Mouse (Mus musculus) T-cell, adult 66 days (primary cell): Measurements from ENCODE around the gene Olfr611. TPM values are rescaled to one million over a fixed set of nuclear protein-coding genes. Genes with fewer than 3 reads are reported as not detected.

Experiments used
- total RNA-seq, 2 experiments: library from RNA; stranded (reverse); gene quantifications; 3 replicates in 1 of 2; 4 replicates in 1 of 2; pipeline ENCODE4 v1.2.4; 2023

The Olfr611 gene
- not detected for total RNA-seq

GRCm38 (mm10) chr7:103520746-103521145 lies at the start of gene Olfr611:
TSS of gene Olfr611 (minus strand) at chr7:103520846.

DNA sequence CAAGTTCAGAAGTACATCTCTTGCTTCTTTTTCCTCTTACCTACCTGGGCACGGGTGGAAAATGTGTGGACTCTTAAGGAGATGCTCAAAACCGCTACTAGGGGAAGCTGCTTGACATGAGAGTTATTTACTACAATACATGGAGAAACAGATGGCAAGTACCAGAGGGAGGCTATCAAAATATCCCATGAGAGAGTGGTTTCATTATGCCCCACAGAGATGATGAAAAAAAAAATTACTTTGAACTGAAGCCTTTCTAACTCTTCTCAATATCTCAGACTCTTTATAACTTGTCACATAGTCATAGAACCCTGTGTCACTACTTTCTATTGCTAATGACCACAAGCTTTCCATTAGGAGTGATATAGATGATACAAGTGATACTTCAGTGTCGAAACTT lies 48.4 kb upstream of the Olfr611 start, which contains the start of gene Olfr616:
Gene Olfr616, minus strand, starts transcription at position 101 of the 400 bp plus-strand sequence.

GRCm38 (mm10) chr7:103555779-103556178 lies 35.1 kb upstream of the Olfr611 start, which contains the start of gene Olfr615:
TSS of gene Olfr615 (plus strand) at chr7:103556079.

GRCm38 (mm10) chr7:103547774-103548173 lies 27.1 kb upstream of the Olfr611 start, which contains the start of gene Olfr613:
TSS of gene Olfr613 (plus strand) at chr7:103548074.

DNA sequence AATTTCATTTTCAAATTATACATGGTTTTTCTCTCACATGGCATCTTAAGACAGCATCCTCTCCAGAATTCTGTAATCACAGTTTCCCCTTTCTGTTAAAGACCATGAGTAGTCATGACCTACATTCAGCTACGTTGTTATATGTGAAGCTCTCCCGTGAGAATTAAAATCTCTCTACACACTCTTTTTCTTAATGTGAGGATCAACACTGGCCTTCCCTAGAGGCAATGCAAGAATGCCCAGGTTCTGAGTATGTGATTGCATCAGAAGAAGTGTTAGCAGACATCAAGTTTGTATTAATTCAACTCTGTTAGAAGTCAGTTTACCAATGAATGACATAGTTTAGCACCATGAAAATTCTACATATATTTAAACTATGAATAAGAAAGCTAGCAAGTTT lies 22.0 kb upstream of the Olfr611 start, which contains the start of gene Olfr612:
Gene Olfr612, minus strand, starts transcription at position 101 of the 400 bp plus-strand sequence.

DNA sequence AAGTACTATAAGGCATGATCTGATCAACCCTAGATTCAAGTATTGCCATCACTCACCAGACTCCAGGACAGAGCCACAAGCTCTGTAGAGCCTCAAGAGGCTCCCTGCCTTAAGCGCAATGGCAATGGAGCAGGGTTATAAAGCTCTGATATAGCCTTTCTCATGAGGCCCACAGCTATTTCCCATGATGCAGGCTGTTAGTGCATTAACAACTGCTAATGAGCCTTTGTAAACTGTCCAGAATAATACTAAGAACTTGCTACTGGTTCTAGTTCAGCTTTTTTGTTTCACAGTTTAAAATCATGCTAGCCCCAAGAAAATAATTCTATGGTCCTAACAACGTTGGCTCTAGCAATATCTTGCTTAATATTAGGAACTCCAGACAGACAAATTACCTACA lies 8.6 kb downstream of the Olfr611 start, which contains the start of gene Olfr610:
Gene Olfr610, minus strand, starts transcription at position 101 of the 400 bp plus-strand sequence.

GRCm38 (mm10) chr7:103497962-103498361 lies 22.7 kb downstream of the Olfr611 start, which contains the start of gene Olfr609:
TSS of gene Olfr609 (minus strand) at chr7:103498062.

GRCm38 (mm10) chr7:103469577-103469976 lies 51.1 kb downstream of the Olfr611 start, which contains the start of gene Olfr608:
TSS of gene Olfr608 (plus strand) at chr7:103469877.

Other genes with a start within 250 kb of the Olfr611 start
- gene Olfr596, start 215.2 kb downstream of the Olfr611 start, total RNA-seq, result not detected
- not detected for gene Olfr597, start 204.5 kb downstream of the Olfr611 start, total RNA-seq
- not detected for gene Olfr598, start 197.3 kb downstream of the Olfr611 start, total RNA-seq
- gene Olfr599, start 184.9 kb downstream of the Olfr611 start, total RNA-seq, result not detected
- gene Olfr600, start 171.2 kb downstream of the Olfr611 start, total RNA-seq, result not detected
- gene Olfr601, start 158.2 kb downstream of the Olfr611 start, total RNA-seq, result not detected
- not detected for gene Olfr603, start 134.7 kb downstream of the Olfr611 start, total RNA-seq
- gene Usp17lc, start 105.8 kb downstream of the Olfr611 start, total RNA-seq, result not detected
- not detected for gene Olfr605, start 75.4 kb downstream of the Olfr611 start, total RNA-seq
- not detected for gene Olfr606, start 71.8 kb downstream of the Olfr611 start, total RNA-seq
- gene Olfr607, start 56.7 kb downstream of the Olfr611 start, total RNA-seq, result not detected
- gene Olfr608, start 51.0 kb downstream of the Olfr611 start, total RNA-seq, result not detected
- not detected for gene Olfr609, start 22.8 kb downstream of the Olfr611 start, total RNA-seq
- not detected for gene Olfr610, start 8.7 kb downstream of the Olfr611 start, total RNA-seq
- gene Olfr612, start 21.9 kb upstream of the Olfr611 start, total RNA-seq, result not detected
- gene Olfr613, start 27.2 kb upstream of the Olfr611 start, total RNA-seq, result not detected
- gene Olfr615, start 35.2 kb upstream of the Olfr611 start, total RNA-seq, result not detected
- gene Olfr616, start 48.3 kb upstream of the Olfr611 start, total RNA-seq, result not detected
- gene Olfr617, start 52.2 kb upstream of the Olfr611 start, total RNA-seq, result not detected
- gene Olfr618, start 69.3 kb upstream of the Olfr611 start, total RNA-seq, result not detected
- not detected for gene Olfr619, start 79.7 kb upstream of the Olfr611 start, total RNA-seq
- not detected for gene Olfr620, start 91.7 kb upstream of the Olfr611 start, total RNA-seq
- not detected for gene Olfr622, start 121.9 kb upstream of the Olfr611 start, total RNA-seq
- gene Olfr623, start 142.9 kb upstream of the Olfr611 start, total RNA-seq, result not detected
- gene Olfr624, start 150.3 kb upstream of the Olfr611 start, total RNA-seq, result not detected
- gene Olfr625-ps1, start 161.9 kb upstream of the Olfr611 start, total RNA-seq, result not detected
- gene Olfr243, start 193.8 kb upstream of the Olfr611 start, total RNA-seq, result not detected
- gene Olfr628, start 209.5 kb upstream of the Olfr611 start, total RNA-seq, result not detected
- gene Olfr629, start 224.1 kb upstream of the Olfr611 start, total RNA-seq, result not detected
- gene Olfr630, start 236.5 kb upstream of the Olfr611 start, total RNA-seq, result not detected